Mouse (Mus musculus) common myeloid progenitor, adult 5-6 weeks (primary cell): ENCODE measurements at regions not wholly inside any gene's neighbourhood (a gene's known extent, or its start where the extent isn't known, plus 50 kb on each side); places are given as distances from the start of the nearest gene placed in this dataset.

ENCODE experiments used
- ATAC-seq: replicated peaks from 2 replicates; pipeline ENCODE4 v1.8.0; 2016; ENCODE audit warnings: low read depth, mild to moderate bottlenecking, moderate TSS enrichment, inconsistent platforms; ENCODE audit not compliant: poor library complexity, severe bottlenecking

GRCm38 (mm10) chr16:25042669-25043440 lies 243.8 kb upstream of the Tprg start:
- ATAC-seq, result no peak

DNA sequence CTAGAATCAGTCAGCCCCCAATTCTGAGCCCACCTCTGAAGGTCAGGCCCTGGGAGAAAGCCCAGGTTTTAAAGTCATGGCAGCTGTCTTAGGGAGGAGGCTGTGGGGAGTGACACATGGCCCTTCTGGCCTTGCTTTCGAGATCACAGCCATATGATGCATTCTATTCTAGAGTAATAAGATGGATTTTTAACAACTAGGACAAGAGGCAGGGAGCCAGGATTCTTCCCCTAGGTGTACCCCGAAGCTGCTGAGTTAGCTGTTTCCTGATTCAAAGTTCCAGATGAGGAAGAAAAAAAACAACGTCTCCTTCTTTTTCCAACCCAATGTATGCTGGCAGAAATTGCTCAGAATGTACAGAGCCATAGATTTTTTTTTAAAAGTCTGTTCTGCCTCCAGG lies 242.0 kb upstream of the Tprg start:
- ATAC-seq, result no peak

- no peak for ATAC-seq
Observed at GRCm38 (mm10) chr16:25047726-25048125, 238.9 kb upstream of the Tprg start.

DNA sequence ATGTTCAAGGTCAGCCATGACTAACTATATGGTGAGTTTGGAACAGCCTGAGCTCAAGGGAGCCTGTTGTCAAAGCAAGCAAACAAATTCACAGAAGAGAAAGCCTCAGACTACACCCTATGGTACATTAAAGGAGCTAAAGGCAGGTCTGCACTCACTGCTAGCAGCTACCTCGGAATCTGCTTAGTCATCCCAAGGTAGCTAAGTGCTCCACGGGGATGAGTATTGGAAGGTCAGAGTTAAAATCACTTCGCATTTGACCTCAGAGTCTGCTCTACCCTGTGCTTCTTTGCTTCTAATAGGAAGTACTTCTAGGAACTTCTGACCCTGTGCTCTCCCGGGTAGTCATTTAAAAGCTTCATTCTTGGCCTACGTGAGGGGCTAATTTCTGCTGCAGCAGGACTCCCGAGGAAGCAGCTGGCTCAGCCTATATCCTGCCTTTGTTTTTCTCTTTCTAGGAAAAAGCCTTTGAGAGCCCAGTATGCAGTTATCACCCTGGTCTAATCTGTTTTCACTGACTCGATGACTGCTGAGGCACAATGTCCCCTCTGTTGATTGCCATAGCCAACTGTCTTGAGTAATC lies 236.6 kb upstream of the Tprg start:
- no peak for ATAC-seq

DNA sequence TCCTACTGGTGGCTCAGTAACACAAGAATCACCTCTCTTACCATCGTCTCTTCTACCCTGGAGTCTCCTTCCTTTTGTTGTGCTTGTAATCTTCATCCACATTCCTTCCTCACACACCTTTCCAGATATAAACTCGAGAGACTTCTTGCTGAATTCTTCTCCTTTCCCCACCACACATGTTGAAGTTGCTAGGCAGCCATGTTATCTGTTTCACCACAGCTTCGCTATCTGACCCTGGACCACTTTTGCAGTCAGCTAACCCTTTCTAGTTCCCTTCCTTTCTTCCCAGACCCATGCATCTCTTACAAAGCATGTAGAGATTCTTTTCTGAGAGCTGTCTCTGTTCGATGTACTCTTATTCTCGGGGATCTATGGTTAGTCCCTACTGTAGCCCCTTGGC lies 235.6 kb upstream of the Tprg start:
- ATAC-seq, result no peak

DNA sequence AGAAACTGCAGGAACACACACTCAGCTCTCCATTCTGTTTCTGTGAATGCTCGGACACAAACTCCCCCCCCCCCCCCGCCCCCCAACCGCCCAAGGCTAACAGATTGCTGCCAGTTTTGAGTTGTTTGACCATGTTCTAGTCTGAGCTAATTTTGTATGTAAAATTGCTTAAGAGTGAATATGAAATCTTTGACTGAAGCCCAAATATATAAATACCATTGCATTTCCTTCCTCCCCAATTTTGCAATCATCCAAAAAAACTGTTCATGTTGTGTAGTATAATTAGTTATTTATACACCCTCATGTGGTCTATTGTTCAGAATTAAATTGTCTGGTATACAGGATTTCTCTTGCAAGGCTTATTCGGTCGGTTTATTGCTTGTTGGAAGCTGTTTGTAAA lies 234.2 kb upstream of the Tprg start:
- peak; percentile 20; the same call in 1 of the 2 replicates for ATAC-seq

DNA sequence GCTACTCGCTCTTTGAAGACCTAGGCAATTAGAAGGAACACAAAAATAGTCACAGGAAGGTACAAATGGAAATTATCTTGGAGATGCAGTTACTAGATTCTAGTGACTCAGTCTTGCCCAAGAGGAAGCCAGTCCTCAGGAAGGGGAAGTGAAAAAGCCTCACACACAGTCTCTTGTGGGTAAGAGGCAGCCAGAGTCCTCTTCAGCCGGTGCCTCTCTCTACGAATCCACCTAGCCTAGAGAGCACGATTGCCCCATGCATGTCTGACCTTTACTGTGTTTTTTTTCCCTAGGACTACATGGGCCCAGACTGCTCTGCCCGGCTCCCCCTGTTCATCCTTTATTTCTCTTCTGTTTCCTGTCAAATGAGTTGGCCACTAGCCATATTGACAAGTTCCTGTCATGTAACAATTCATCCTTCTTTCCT lies 233.7 kb upstream of the Tprg start:
- peak; percentile 97 for ATAC-seq

- no peak for ATAC-seq
Observed at GRCm38 (mm10) chr16:25054304-25054703, 232.3 kb upstream of the Tprg start.

GRCm38 (mm10) chr16:25055376-25055775 lies 231.2 kb upstream of the Tprg start:
- no peak for ATAC-seq

- no peak for ATAC-seq
Observed at GRCm38 (mm10) chr16:25058051-25058747, 228.4 kb upstream of the Tprg start.

DNA sequence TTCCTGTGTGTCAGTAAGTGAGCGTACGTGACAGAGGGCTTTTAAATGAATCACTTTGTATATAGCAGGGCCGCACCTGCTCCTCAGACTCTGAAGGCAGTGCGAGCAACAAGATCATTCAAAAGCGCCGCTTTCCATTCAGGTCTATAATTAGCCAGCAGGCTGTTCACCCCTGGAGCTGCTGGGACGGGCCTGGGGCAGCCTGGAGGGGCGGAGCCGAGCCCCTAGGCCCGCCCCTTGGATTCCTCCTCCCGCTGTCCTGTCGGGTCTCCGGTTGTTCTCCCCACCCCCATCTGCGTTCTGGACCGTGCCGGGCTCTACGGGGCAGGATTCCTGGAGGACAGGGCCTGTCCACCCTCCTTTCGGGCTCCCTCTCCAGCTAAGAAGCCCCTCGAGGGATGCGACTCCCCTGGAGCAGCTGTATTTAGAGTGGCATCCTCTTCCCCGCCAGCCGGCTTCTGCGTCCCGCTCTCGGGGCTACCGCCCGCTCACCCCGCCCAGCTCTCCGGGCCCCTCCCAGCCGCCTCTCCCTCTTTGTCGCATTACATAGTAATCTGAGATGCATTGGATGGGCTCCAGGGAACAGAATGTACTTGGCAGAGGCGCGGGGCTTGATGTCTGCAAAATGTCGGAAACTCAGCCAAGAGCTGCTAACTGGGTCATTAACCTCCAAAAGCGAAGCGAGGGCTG lies 227.7 kb upstream of the Tprg start:
- peak; percentile 89 for ATAC-seq

GRCm38 (mm10) chr16:25059504-25059992 lies 227.1 kb upstream of the Tprg start:
- peak; percentile 14 for ATAC-seq

GRCm38 (mm10) chr16:25060266-25060665 lies 226.4 kb upstream of the Tprg start:
- ATAC-seq, result no peak

DNA sequence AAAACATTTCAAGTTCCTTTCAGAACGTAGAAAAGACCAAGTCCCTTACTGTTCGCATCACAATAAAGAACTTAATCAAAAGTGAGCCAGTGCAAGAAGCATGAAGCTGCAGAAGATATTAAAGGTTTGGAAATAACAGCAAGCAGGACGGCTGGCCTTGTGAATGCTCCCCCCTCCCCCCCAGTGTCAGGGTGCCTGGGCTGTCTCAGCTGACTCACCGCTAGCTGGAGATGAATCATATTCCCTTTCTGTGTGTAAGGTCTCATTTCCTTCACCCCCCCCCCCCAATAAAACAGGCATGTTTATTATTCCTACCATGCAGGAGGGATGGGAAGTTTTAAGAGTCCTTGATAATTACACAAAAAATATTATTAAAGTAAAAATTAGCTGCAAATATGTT lies 225.0 kb upstream of the Tprg start:
- ATAC-seq, result no peak

DNA sequence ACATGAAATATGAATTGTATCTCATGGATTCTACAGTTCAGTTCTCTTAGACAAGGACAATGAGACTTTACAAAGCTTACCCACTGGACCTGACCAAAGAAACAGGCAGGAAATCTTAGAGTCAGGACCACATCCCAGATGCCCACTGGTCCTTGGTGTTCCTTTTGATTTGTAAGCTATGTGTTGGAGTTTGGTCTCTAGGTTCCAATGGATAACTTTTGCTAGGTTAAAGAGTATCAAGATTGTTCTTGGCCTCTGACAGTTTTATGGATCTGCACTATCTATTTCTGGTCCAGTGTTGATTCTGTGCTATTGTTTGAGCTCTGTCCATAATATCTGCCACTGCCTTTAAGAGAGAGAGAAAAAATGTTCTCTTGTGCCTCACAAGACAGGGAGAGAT lies 222.6 kb upstream of the Tprg start:
- ATAC-seq, result no peak

DNA sequence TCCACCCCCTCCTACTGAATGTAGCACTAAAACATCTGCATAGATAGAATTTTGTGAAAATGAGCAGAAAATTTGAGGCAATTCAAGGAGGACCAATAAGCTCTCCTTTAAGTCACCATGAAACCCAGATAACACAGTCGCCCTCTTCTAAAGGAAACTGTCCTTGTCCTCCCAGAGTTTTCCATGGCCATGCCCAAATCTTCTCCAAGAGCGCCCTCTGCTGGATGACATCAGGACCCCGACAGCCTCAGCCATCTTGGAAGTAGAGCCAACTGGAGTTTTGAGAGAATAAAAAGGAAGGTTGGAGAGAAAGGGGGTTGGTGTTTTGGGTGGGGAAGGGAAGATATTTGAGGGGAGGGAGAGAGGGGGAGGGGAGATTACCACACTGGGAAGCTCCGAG lies 222.1 kb upstream of the Tprg start:
- peak; percentile 87 for ATAC-seq

DNA sequence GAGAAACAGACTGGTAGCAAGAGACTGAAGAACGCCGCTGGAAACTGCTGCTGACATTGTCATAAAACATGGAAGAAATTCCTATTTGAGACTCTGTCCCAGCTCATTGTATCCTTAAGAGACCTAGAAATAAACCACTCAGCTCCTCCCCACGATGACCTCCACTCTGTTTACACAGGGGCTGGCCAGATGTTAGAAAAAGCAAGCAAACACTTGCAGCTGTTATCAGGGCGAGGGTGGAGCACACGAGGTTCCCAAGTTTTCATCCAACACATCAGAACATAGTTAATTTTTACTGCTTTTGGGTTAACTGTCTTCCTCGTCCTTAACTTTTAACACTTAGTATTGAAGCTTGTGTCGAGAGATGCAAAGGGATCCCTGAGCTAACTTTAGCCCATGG lies 219.8 kb upstream of the Tprg start:
- ATAC-seq, result no peak

GRCm38 (mm10) chr16:25067276-25068249 lies 219.1 kb upstream of the Tprg start:
- ATAC-seq, result peak; percentile 58; the same call in 1 of the 2 replicates

DNA sequence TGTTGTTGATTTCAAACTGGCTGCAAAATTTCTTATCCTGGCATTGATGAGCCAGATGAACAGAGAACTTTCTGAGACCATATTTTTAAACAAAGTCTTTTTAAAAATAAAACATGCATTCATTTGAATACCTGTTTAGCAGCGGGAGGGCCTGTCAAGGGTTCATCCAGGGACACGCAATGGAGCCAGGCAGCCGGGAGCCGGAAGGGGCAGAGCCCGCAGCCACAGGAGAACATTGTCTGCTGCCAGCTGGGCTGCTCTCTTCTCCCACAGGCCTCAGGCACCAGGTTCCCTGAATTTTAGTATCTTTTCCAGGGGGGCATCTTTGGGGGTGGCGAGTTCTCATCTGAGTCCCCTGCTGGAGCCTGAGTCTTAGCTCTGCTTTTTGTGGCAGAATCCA lies 205.8 kb upstream of the Tprg start:
- ATAC-seq, result no peak
